Mouse (Mus musculus): ENCODE results near the gene Olfr1361.

Olfr1361 gene

DNA sequence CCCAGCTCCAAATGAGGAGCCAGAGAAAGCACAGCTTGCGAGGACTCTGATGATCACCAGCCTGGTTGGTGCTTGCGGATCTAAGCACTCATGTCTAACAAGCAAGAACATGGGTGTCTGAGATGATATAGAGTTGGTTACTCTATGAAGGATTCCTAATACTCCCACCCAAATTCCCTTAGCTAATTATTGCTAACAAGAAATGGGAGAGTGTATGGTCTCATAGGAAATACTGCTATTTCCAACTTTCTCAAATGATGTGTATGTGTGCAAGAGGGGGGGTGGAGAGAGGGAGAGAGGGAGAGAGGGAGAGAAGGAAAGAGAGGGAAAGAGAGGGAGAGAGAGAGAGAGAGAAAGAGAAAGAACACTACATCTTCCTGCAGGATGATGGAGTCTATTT is at the start of gene Olfr1361:
Gene Olfr1361 (minus strand): TSS at position 101 of the 400 bp plus-strand sequence.
- no peak for DNase-seq (ENCODE audit: low read depth)

DNA sequence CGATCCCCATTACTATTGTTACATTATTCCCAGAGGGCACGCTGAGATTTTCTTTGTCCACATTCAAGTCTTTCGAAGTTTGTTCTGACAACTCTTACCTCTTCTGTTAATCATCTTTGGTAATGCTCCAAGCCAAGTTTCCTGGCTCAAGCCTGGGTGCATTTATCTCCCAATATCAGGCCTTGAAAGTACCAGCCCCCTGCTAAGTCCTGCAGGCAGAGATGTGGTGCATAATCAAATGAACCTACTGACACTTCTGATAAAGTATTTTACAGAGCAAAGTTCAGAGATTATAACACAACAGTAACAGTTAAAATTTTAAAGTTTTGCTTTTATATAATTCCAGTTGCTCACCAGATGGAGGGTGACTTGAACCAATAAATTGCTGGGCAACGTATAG is 48.5 kb upstream of the Olfr1361 start:
- DNase-seq (ENCODE audit: low read depth) = no peak

DNA sequence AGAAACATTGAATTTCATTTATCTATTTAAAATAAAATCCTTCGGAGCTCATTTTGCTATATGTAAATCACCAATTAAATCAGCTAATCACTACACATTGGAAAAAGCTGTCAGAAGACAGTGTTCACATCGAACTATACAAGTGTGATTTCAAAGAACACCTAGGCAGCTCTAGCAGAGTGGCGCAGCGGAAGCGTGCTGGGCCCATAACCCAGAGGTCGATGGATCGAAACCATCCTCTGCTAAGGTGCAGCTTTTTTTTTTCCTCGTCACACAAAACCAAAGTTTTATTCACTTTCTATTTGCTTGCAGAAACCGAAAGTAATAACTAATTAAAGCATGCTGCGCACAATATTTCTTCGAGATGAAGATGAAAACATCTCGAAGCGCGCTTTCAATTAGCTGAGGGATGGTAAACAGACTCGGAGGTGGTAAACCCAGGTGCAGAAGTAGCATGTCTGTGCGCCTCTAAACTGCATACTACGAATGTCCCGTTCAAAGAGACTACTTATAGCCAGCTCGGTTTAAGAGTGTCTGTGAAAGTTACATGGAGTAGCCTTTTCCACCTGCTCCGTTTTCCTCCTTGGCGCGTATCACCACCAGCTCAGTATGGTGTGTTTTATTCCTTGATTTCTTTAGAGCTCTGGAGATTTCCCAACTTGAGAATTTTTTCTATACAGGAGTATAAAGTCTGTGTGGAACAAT is 47.8 kb upstream of the Olfr1361 start:
- DNase-seq (ENCODE audit: low read depth) = peak; percentile 80

DNA sequence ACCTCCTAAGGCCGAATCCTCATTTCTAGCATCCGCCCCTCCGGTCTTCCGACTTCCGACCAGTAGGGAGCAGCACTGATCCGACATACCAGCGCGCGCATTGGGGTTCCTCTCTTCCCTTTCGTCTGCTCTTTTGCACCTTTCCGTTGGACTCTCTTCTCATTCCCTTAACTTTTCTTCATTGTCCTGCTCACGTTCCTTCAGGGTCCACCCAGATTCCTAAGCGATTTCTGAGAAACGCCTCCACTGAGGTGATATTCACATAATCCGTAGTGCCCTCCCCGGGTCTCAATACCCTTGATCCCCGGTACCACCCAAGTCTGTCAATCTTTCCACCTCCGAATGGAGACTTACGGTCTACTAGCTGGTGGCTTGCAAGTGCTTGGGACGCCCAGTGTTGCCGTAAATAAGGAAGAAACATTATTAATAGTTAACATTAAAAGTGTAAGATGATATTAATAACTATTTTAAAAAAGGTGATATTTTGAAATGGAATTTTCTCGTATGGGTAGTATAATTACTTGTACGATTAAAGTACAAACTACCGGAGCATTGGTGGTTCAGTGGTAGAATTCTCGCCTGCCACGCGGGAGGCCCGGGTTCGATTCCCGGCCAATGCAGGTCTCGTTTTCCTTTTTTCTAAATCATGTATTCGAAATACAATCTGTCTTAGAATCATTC is 47.0 kb upstream of the Olfr1361 start:
- peak; percentile 89 for DNase-seq (ENCODE audit: low read depth)

DNA sequence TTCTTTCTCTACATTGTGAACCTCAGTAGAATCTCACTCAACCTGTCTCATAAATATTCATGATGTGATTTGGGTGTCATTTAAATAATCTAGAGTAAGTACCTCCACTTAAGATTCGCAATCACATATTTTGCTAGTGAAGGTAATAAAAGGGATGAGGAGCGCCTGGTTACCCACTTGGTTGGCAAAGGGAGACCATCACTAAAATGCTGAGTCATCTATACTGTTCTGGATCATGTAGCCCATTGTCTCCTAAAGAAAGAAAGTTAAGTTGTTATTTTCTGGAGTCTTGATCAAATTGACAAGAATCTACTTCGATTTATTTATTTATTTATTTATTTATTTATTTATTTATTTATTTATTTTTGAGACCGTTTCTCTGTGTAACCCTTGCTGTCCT is 43.5 kb upstream of the Olfr1361 start:
- no peak for DNase-seq (ENCODE audit: low read depth)

DNA sequence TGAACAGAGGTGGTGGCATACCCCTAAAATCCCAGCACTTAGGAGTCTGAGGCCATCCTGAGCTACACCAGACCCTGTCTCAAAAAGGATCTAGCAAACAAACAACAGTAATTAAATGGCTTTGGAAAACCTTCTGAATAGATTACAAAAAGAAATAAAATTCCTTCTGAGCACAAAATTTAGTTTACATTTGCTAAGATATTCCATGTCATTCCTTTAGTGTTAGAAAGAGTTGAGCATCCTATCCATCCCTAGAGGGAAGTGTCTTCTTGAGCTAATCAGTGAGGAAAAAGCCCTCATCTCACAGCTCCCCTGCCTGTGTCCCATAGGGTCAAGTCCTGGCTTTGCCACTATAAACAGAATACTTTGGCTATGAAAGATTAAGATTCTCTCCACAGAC is 34.6 kb upstream of the Olfr1361 start, which contains the start of gene Olfr1359:
Gene Olfr1359 (plus strand): TSS at position 301 of the 400 bp plus-strand sequence.
- no peak for DNase-seq (ENCODE audit: low read depth)

DNA sequence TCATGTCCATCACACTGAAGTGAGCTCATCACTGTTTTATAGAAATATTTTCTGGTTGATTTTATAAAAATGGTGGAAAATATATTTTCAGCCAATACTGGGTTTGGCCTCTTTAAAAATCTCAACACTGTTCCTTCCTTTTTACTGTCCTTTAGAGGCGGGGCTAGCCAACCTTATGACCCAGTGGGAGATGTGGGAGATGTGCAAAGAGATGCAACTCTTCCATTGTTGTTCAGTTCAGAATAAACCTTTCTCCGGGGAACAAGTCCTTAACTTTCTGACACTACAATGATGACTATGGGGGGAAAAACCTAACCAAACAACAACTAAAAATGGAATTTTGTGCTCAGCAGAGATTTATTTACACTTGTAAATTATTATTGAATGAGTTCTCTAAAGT is 14.1 kb upstream of the Olfr1361 start, which contains the start of gene Olfr1360:
Gene Olfr1360 (minus strand): TSS at position 101 of the 400 bp plus-strand sequence.
- no peak for DNase-seq (ENCODE audit: low read depth)

DNA sequence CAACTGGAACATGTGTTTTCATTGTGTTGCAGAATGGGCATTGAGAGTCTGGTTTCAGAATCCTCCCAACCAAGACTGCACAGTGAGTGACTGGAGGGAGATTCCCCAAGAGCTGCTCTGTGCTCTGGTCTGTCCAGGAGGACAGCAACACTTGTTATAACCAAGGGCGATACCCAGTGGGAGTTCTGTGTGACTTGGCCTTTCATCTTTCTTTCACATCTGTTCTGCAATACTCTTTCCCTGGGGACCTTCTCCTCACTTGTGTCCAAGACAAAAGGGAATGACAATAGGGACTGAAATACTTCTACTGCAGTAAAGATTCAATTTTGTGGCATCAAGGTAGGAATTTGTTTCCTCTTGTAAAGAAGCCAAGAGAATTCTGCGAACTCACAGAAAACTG is 20.8 kb downstream of the Olfr1361 start, which contains the start of gene Olfr11:
Gene Olfr11 (minus strand): TSS at position 101 of the 400 bp plus-strand sequence.
- DNase-seq (ENCODE audit: low read depth) = no peak

DNA sequence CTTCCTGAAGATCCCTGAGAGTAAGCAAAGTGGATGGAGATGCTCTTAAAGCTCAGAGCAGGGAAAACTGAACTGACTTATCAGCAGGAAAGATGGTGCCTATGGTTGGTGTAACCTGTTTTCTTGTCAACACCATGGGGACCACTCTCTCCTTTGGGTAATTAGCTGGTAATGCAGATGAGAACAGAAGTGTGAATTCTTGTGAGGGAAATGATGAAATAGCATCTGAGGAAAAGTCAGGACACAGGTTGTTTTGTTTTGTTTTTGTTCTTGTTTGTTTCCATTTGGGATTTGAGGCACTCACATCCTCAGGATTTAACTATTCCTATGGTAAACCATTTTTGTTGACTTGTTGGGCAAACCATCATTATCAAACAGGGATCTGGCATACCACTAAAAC is 49.3 kb downstream of the Olfr1361 start, which contains the start of gene Olfr1362:
Gene Olfr1362 (minus strand): TSS at position 101 of the 400 bp plus-strand sequence.
- DNase-seq (ENCODE audit: low read depth) = no peak
